Mouse (Mus musculus) midbrain, embryonic 10.5 days (tissue): ENCODE data around the gene Lamp1. TPM values are rescaled to one million over a fixed set of nuclear protein-coding genes. Genes with fewer than 3 reads are reported as not detected.

Experiments
- DNase-seq: peaks from one replicate; pipeline ENCODE4 v3.0.0-alpha.2; 2017; ENCODE audit warnings: low spot score
- H3K27ac ChIP-seq: fragments of 300-500 bp; sonication (generic); replicated peaks from 2 replicates; pipeline ENCODE4 v1.5.1; 2016; ENCODE audit warnings: mild to moderate bottlenecking
- H3K27me3 ChIP-seq: fragments of 300-500 bp; sonication (generic); 2 replicates; pipeline ENCODE4 v1.6.1; 2016; ENCODE audit warnings: low read depth, mild to moderate bottlenecking; ENCODE audit not compliant: poor library complexity, severe bottlenecking
- H3K36me3 ChIP-seq: fragments of 300-500 bp; sonication (generic); 2 replicates; pipeline ENCODE4 v1.6.1; 2016; ENCODE audit warnings: mild to moderate bottlenecking, moderate library complexity
- H3K4me1 ChIP-seq: fragments of 300-500 bp; sonication (generic); 2 replicates; pipeline ENCODE4 v1.6.1; 2016
- H3K4me3 ChIP-seq: fragments of 300-500 bp; sonication (generic); 2 replicates; pipeline ENCODE4 v1.5.1; 2016; ENCODE audit warnings: mild to moderate bottlenecking, moderate library complexity
- H3K9me3 ChIP-seq: fragments of 300-500 bp; sonication (generic); replicated peaks from 2 replicates; pipeline ENCODE4 v1.6.1; 2016; ENCODE audit warnings: mild to moderate bottlenecking
- WGBS: fragments of 180-500 bp; shearing (Covaris S2); methylation state at CpG from one replicate; pipeline ENCODE4 v1.1.7; 2016; 5-methylcytosine and 5-hydroxymethylcytosine counted together
- microRNA counts: library from miRNA; unstranded; fragments of <30 nt; microRNA quantifications from one replicate; lab custom pipeline; 2017
- microRNA-seq: library from miRNA; unstranded; fragments of <30 nt; microRNA quantifications from one replicate; pipeline ENCODE4, GENCODE M21; 2017
- polyA plus RNA-seq: library from polyadenylated mRNA; unstranded; fragments of >200 nt; fragmentation: Nextera tagmentation; extraction: Ambion mirVana; gene quantifications from 2 replicates; pipeline ENCODE4 v1.2.1, GENCODE M21; 2016

Lamp1 gene
- polyA plus RNA-seq, 1 experiment from 2014 or later, result 221 TPM

DNA sequence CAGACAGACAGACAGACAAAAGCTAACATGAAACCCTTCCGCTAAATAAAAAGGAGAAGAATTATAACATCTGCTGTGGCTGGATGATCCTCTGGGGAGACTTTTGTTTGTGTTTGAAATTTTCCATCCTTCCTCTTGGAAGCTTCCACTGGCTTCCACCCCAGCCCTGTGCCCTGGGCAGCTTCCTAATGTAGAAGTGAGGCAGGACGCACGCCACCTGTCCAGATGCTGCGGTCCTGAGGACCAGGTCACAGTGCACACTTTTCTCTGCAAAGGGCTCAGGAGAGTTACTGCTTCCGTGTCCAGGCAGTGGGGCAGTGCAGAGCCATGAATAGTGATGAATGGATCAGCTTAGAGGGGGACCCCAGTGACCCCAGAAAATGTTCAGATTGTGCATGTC is 46.4 kb downstream of the Lamp1 start:
- Histone ChIP-seq H3K36me3 (no peaks in the 10 kb centered on the region), H3K4me1 (peaks cover 18% of the 10 kb centered on the region), H3K27ac (no peak overlapping the region), H3K4me3 (no peak overlapping the region), H3K27me3 (peaks cover 34% of the 10 kb centered on the region), H3K9me3 (no peaks in the 10 kb centered on the region)
- 87% methylated on average over 5 of the region's 5 CpGs for WGBS
- no peak for DNase-seq

DNA sequence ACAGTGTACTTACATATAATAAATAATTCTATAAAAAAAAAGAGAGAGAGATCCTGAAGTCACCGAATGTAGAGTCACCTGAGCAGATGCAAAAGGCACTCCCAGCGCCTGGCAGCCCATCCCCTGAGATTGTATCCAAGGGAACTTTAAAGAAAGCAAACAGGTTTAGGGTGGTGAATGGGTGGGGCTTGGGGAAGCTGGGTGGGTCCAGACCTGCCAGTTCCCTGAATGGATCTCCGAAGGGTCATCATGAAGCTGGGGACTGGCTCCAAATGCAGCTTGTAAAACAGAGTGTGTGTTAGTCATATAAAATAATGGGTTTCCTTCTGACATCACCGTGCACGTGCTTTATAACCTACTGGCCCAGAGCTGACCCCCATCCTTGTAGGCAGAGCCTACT is 47.3 kb downstream of the Lamp1 start:
- Histone ChIP-seq H3K27me3 (peaks cover 24% of the 10 kb centered on the region), H3K4me1 (peaks cover 8% of the 10 kb centered on the region), H3K36me3 (no peaks in the 10 kb centered on the region), H3K4me3 (no peak overlapping the region), H3K27ac (no peak overlapping the region), H3K9me3 (no peaks in the 10 kb centered on the region)
- DNase-seq, result no peak
- WGBS, result 44% methylated on average over 5 of the region's 5 CpGs

DNA sequence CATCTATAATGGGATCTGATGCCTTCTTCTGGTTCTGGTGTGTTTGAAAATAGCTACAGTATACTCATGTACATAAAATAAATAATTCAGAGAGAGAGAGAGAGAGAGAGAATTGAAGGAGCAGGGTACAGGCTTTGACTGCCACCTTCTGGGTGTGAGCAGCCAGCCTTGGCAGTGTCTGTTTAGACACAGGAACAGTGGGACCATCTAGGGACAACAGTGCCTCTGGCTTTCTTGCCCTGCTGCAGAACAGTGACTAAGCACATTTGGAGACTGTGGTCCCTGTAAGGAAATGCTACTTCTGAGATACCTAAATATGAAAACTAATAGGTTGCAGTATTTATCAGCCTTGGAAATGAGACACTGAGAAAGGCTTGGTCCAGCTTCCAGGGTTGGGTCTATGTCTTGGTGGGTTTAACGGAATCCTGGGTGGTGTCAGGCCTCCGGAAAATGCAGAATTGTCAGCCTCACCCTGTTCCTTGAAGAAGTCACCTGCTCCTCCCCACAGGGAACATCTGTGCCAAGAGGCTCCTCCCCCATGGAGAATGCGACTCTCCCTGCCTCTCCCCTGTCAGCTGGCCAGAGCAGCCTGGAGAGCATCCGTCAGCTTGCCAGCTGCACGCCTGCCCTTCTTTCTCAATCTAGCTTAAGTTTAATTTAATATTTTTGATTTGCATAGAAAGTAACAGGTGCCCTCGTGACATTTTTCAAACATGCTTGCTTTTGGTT is 49.8 kb downstream of the Lamp1 start:
- H3K27me3 ChIP-seq, result no peaks in the 10 kb centered on the region
- H3K4me3 ChIP-seq, result no peak overlapping the region
- no peak overlapping the region for H3K27ac ChIP-seq
- no peaks in the 10 kb centered on the region for H3K36me3 ChIP-seq
- 50% methylated on average over 6 of the region's 6 CpGs for WGBS
- DNase-seq, result no peak
- H3K4me1 ChIP-seq, result peaks cover 19% of the 10 kb centered on the region
- H3K9me3 ChIP-seq, result no peaks in the 10 kb centered on the region

DNA sequence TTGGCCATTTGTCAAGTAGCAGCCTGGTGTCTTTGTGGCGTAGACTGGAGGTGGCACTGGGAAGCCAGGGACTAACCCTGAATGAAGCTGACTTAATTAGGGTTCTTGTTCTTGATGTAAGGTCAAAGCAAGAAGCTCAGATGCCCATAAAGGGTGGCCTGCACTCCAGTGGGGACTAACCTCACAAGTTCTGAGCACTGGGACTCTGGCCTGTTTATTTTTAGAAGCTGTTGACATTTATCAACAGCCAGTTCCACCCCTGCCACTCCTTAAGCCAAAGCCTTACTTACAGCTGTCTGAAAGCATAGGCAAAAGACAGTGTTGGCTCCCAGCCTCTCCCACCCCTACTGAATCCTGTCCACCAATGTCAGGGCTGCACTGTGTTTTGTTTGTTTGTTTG is 50.8 kb downstream of the Lamp1 start:
- Histone ChIP-seq H3K36me3 (no peaks in the 10 kb centered on the region), H3K4me3 (no peak overlapping the region), H3K27me3 (no peaks in the 10 kb centered on the region), H3K4me1 (peaks cover 21% of the 10 kb centered on the region), H3K27ac (no peak overlapping the region), H3K9me3 (no peaks in the 10 kb centered on the region)
- 89% methylated on average over 1 of the region's 1 CpGs for WGBS
- DNase-seq, result no peak

DNA sequence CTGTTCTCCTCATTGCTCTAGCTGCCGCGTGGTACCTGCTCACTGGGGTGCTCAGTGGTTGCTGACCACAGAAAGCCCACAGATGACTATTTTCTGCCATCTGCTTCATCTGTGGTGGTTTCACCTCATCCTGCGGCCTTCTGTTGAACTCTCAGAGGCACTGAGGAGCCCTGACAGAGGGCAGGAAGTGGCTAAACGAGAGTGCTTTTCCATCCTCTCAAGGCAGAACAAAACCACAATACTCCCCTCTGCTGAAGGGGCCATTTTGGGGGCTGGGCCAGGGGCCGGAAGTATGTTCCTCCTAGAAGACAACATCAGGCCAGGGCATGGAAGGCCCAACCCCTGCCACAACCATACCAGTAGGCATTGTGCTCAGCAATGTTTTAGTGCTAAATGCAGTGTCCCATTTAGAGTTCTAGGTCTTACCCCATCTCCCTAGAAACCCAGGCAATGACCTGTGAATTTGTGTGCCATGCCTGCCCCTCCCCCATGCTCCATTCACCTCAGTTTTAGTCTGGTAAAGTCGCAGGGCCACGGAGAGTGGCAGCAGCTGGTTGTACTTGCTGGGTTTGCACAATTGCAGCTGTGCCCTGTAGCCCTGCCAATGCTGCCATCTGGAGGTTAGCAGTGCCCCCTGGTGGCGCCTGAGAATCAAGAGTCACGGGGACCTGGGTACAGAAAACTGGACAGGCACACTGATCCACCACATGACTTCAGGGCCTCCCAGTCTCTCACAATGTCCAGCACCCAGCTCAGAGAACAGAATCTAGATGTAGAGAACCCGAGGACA is 54.7 kb downstream of the Lamp1 start:
- H3K27ac ChIP-seq, result peak overlapping the region; percentile 42; the same call in 1 of the 2 replicates
- no peaks in the 10 kb centered on the region for H3K36me3 ChIP-seq
- H3K4me3 ChIP-seq, result no peak overlapping the region
- 29% methylated on average over 10 of the region's 10 CpGs for WGBS
- DNase-seq, result peak; percentile 83
- H3K27me3 ChIP-seq, result no peaks in the 10 kb centered on the region
- H3K9me3 ChIP-seq, result no peaks in the 10 kb centered on the region
- peaks cover 19% of the 10 kb centered on the region for H3K4me1 ChIP-seq

DNA sequence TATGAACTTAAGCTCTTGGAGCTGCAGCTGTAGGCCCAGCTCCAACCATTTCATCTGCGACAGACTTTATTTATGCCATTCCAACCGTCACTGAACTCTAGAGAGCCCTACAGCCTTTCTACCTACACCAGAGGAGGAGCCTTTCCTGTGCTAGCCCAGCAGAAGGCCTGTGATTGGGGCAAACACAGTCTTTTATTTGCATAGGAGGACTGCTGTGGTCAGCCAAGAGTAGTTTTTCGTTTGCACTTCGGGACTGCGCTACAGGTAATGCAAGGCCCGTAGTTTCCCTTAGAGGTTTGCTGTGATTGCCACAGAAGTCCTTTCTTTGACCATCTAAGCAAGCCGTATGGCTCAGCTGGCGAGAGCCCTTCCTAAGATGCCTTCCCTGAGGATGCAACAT is 57.4 kb downstream of the Lamp1 start:
- Histone ChIP-seq H3K4me1 (peaks cover 19% of the 10 kb centered on the region), H3K36me3 (no peaks in the 10 kb centered on the region), H3K27ac (no peak overlapping the region), H3K27me3 (no peaks in the 10 kb centered on the region), H3K9me3 (no peaks in the 10 kb centered on the region), H3K4me3 (no peak overlapping the region)
- no peak for DNase-seq
- 77% methylated on average over 8 of the region's 8 CpGs for WGBS

DNA sequence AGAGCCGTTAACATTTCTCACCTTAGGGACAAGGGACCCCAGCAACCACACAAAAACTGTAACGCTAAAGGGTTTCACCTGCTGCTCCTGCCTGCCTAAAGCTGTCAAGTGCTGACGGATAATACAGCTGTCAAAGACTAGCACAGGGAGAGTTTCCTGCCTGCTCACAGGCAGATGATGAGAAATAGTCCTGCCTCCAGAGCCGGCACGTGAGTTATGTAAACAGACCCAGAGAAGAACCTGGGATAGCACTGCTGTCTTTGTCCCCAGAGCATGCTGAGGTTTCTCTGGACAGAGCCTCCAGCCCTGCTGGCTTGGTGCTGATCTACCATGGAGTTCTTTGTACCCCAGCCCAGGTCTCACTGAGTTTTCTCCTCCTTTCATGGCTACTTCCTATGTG is 58.1 kb downstream of the Lamp1 start:
- no peaks in the 10 kb centered on the region for H3K9me3 ChIP-seq
- no peak overlapping the region for H3K4me3 ChIP-seq
- no peak for DNase-seq
- H3K36me3 ChIP-seq, result no peaks in the 10 kb centered on the region
- H3K4me1 ChIP-seq, result peaks cover 19% of the 10 kb centered on the region
- H3K27me3 ChIP-seq, result no peaks in the 10 kb centered on the region
- H3K27ac ChIP-seq, result no peak overlapping the region
- WGBS, result 73% methylated on average over 5 of the region's 5 CpGs

DNA sequence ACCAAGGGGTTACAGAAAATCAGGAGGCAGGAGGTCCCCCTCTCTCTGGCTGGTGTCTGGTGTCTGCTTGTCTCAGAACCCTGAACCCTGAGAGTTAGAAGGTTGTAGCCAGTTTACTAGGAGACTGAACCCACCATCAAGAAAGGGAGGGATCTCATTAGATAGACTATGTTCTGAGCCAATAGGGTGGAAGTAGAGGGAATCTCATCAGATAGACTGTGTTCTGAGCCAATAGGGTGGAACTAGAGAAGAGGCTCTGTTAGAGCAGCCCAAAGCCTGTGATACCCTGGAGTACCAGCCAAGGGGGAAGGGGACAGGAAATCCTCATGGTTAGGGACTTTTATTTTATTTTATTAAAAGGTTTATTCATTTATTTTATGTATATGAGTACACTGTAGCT is 59.0 kb downstream of the Lamp1 start:
- no peak for DNase-seq
- Histone ChIP-seq H3K36me3 (no peaks in the 10 kb centered on the region), H3K4me3 (no peak overlapping the region), H3K27ac (no peak overlapping the region), H3K9me3 (no peaks in the 10 kb centered on the region), H3K27me3 (no peaks in the 10 kb centered on the region), H3K4me1 (peaks cover 14% of the 10 kb centered on the region)

DNA sequence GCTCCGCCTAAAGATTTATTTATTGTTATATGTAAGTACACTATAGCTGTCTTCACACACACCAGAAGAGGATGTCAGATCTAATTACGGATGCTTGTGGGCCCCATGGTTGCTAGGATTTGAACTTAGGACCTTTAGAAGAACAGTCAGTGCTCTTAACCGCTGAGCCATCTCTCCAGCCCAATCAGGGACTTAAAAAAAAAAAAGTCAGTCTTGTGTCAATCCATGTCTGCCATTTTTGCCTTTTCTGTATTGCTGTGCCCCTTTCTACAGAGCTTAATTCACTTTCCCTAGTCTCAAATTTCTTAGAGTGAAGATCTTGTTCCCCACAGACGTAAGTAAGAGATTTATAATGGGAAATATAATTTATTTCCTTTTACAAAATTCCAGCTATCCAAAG is 59.5 kb downstream of the Lamp1 start:
- DNase-seq, result no peak
- Histone ChIP-seq H3K4me3 (no peak overlapping the region), H3K27me3 (no peaks in the 10 kb centered on the region), H3K36me3 (no peaks in the 10 kb centered on the region), H3K27ac (no peak overlapping the region), H3K4me1 (peaks cover 10% of the 10 kb centered on the region), H3K9me3 (no peaks in the 10 kb centered on the region)
- 86% methylated on average over 4 of the region's 4 CpGs for WGBS

DNA sequence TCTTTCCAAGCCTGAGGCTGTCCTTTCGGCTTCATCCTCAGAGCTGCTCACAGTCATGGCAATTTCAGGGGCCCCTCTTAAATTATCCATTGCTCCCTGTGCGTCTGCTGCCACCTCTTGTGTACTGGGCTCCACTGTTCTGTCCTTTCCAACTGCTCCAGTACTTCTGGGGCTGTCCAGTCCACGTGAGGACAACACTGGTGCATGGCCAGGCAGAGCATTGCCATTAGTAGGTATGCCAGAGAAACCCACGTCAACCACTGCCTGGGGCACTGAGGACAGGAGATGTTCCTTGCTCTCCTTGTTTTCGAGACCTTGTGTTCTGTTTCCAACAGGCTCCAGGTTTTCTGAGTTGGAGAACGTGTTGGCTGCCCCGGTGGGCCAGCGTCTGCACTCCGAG is 65.5 kb downstream of the Lamp1 start:
- H3K36me3 ChIP-seq, result no peaks in the 10 kb centered on the region
- H3K27ac ChIP-seq, result peak overlapping the region; percentile 83; the same call in 1 of the 2 replicates
- WGBS, result 86% methylated on average over 9 of the region's 9 CpGs
- no peak for DNase-seq
- H3K9me3 ChIP-seq, result no peaks in the 10 kb centered on the region
- H3K27me3 ChIP-seq, result peaks cover 8% of the 10 kb centered on the region
- no peak overlapping the region for H3K4me3 ChIP-seq
- H3K4me1 ChIP-seq, result peaks cover 18% of the 10 kb centered on the region

MicroRNA genes within 50 kb of the gene (microRNA counts, 519-probe panel; counts per million panel counts)
- not detected for microRNA mmu-miR-1968 (lab: Ali Mortazavi, UCI)

Small RNAs within 50 kb of the gene (microRNA-seq; reads per million reads assigned to microRNA genes)
- gene Mir1968 (40.1 reads per million, percentile 39 among the genes with 10 or more reads in this experiment), gene Mir7065 (not detected)

Other genes with a start within 250 kb of the Lamp1 start
- gene F7, start 133.1 kb upstream of the Lamp1 start, polyA plus RNA-seq, result 0.06 and 0.09 TPM in 2 replicates
- 0.98 and 1.4 TPM in 2 replicates for gene F10, start 121.9 kb upstream of the Lamp1 start, polyA plus RNA-seq
- 0.29 and 0.32 TPM in 2 replicates for gene Proz, start 98.2 kb upstream of the Lamp1 start, polyA plus RNA-seq
- 58.8 and 60.7 TPM in 2 replicates for gene Pcid2, start 53.7 kb upstream of the Lamp1 start, polyA plus RNA-seq
- gene Cul4a, start 53.5 kb upstream of the Lamp1 start, polyA plus RNA-seq, result 77.9 and 83.2 TPM in 2 replicates
- 19.9 and 22.3 TPM in 2 replicates for gene Grtp1, start 41.5 kb downstream of the Lamp1 start, polyA plus RNA-seq
- gene Adprhl1, start 95.0 kb downstream of the Lamp1 start, polyA plus RNA-seq, result 0.19 TPM in 1 of 2 replicates, not detected in the other
- gene Dcun1d2, start 129.0 kb downstream of the Lamp1 start, polyA plus RNA-seq, result 28.5 and 28.6 TPM in 2 replicates
- gene Tmco3, start 129.0 kb downstream of the Lamp1 start, polyA plus RNA-seq, result 31.6 and 40.6 TPM in 2 replicates
- 184 and 201 TPM in 2 replicates for gene Tfdp1, start 179.6 kb downstream of the Lamp1 start, polyA plus RNA-seq
- gene Atp4b, start 237.7 kb downstream of the Lamp1 start, polyA plus RNA-seq, result not detected in 2 replicates
- 0.02 TPM in 1 of 2 replicates, not detected in the other for gene Grk1, start 245.9 kb downstream of the Lamp1 start, polyA plus RNA-seq